Mouse (Mus musculus) midbrain, embryonic 14.5 days (tissue): ENCODE data around the gene Rpl37. TPM values are rescaled to one million over a fixed set of nuclear protein-coding genes. Genes with fewer than 3 reads are reported as not detected.

Experiments
- ATAC-seq: fragments of 200-750 bp; cut with Nextera tagmentation; 2 replicates; pipeline ENCODE4 v1.8.0; 2017; ENCODE audit warnings: moderate number of reproducible peaks, moderate library complexity; ENCODE audit not compliant: low FRiP score, low TSS enrichment
- DNase-seq: peaks from one replicate; pipeline ENCODE4 v3.0.0-alpha.2; 2015
- H3K27ac ChIP-seq: fragments of 300-500 bp; sonication (generic); replicated peaks from 2 replicates; pipeline ENCODE4 v1.5.1; 2014; ENCODE audit warnings: mild to moderate bottlenecking, low read depth, low read length, moderate library complexity
- H3K27me3 ChIP-seq: fragments of 300-500 bp; sonication (generic); 2 replicates; pipeline ENCODE4 v1.6.1; 2014; ENCODE audit warnings: low read length, control low read depth, mixed read lengths; ENCODE audit not compliant: control insufficient read depth, insufficient read depth
- H3K36me3 ChIP-seq: fragments of 300-500 bp; sonication (generic); 2 replicates; pipeline ENCODE4 v1.6.1; 2014; ENCODE audit warnings: low read length, control low read depth; ENCODE audit not compliant: control insufficient read depth, insufficient read depth
- H3K4me1 ChIP-seq: fragments of 300-500 bp; sonication (generic); 2 replicates; pipeline ENCODE4 v1.6.1; 2014; ENCODE audit warnings: mild to moderate bottlenecking, antibody characterized with exemption, low read length, control low read depth; ENCODE audit not compliant: control insufficient read depth, insufficient read depth
- H3K4me2 ChIP-seq: fragments of 300-500 bp; sonication (generic); 2 replicates; pipeline ENCODE4 v1.6.1; 2014; ENCODE audit warnings: mild to moderate bottlenecking, low read length, moderate library complexity
- H3K4me3 ChIP-seq: fragments of 300-500 bp; sonication (generic); replicated peaks from 2 replicates; pipeline ENCODE4 v1.5.1; 2014; ENCODE audit warnings: low read depth, low read length
- H3K9ac ChIP-seq: fragments of 300-500 bp; sonication (generic); replicated peaks from 2 replicates; pipeline ENCODE4 v1.6.1; 2014; ENCODE audit warnings: mild to moderate bottlenecking, low read length, moderate library complexity
- H3K9me3 ChIP-seq: fragments of 300-500 bp; sonication (generic); 2 replicates; pipeline ENCODE4 v1.6.1; 2016; ENCODE audit warnings: low read length, control low read depth, mixed read lengths; ENCODE audit not compliant: control insufficient read depth
- WGBS: fragments of 180-500 bp; shearing (Covaris S2); extraction: QIAGEN DNeasy Blood & Tissue Kit; methylation state at CpG from one replicate; pipeline ENCODE4 v1.1.7; 2014; 5-methylcytosine and 5-hydroxymethylcytosine counted together
- polyA plus RNA-seq: library from polyadenylated mRNA; unstranded; fragments of >200 nt; fragmentation: Nextera tagmentation; extraction: Ambion mirVana; gene quantifications from 2 replicates; pipeline ENCODE4 v1.2.1, GENCODE M21; 2014

The Rpl37 gene
- 446 and 522 TPM in 2 replicates for polyA plus RNA-seq

DNA sequence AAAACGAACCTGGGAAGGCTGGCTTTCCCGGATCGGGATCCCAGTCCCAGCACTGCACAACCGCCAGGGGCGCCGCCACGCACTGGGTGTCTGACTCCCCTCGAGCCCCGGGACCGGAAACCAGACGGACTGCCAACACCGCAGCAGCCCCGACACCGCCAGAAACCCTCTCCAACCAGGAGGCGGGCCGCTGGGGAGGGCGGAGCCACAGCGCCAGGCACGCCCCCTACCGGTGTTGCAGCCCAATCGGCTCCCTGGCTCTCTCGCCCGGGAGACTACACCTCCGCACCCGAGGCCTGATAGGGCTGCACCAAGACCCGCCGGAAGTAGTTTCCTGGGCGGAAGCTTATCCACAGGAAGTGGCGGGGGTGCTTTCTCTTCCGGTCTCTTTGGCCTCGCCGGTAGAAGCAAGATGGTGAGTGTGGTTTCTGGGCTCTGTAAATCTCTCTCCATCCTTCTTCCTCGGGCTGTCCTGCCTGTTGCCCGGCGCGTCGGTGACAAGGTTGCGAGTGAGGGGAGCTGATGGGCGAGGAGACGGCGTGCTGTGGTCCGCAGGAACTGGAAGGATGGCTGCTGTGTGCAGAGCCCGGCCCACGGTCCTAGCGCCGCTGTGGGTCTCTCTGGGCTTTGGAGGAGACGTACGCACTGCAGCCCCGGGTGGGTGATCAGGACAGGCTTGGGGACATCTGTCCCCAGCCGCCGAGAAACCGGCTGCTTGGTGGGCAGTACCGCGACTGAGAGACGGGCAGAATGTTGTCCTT, at the start of gene Rpl37:
Gene Rpl37, plus strand, starts transcription at position 376 of the 761 bp plus-strand sequence.
- Histone ChIP-seq H3K4me2 (peak within 1 kb of the TSS; percentile 88), H3K27me3 (no peaks in the 10 kb centered on the region), H3K4me3 (peak within 1 kb of the TSS; percentile 89), H3K9ac (peak within 1 kb of the TSS; percentile 92), H3K4me1 (peaks cover 19% of the 10 kb centered on the region), H3K9me3 (no peaks in the 10 kb centered on the region), H3K27ac (peak within 1 kb of the TSS; percentile 86), H3K36me3 (peaks cover 39% of the 10 kb centered on the region)
- under 1% methylated on average over 55 of the region's 55 CpGs for WGBS
- ATAC-seq (peak; percentile 98), DNase-seq (peak; percentile 99)

DNA sequence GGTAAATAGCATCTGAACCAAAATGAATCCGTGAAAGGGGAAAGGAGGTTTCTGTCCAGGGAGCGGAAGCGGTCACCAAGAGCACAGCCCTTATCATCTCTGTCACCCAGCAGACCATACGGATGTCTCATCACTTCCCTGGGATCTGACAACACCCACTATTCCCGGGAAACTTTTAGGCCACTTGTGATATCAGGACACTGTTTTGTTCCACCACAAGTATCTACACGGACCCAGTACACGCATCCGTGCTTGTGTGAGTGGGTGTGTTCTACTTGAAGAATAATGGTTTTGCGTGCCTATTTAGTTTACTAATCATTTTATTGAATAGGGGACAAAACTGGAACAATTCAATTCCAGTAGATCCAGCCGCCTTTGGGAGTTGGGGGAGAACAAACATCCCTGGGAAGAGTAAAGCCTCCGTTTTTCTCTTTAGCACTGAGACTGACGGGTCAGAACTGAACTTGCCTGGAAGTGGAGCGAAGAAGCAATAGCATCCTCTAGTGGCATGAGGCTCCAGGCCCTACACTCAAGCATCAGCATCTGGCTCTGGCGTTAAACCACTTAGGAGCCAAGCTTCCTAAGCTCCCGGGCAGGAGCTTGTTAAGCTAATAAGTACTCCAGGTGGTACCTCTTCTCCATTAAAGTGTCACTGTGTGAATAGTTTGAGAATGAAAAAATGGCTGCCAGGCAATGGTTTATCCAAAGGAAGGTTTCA, 47.5 kb upstream of the Rpl37 start:
- H3K4me3 ChIP-seq = no peak overlapping the region
- no peak overlapping the region for H3K9ac ChIP-seq
- no peaks in the 10 kb centered on the region for H3K9me3 ChIP-seq
- H3K4me1 ChIP-seq = no peaks in the 10 kb centered on the region
- H3K27me3 ChIP-seq = no peaks in the 10 kb centered on the region
- H3K4me2 ChIP-seq = no peak overlapping the region
- H3K36me3 ChIP-seq = no peaks in the 10 kb centered on the region
- 57% methylated on average over 15 of the region's 15 CpGs for WGBS
- no peak overlapping the region for H3K27ac ChIP-seq
- ATAC-seq (peak; percentile 57; the same call in 1 of the 2 replicates), DNase-seq (peak; percentile 79)

DNA sequence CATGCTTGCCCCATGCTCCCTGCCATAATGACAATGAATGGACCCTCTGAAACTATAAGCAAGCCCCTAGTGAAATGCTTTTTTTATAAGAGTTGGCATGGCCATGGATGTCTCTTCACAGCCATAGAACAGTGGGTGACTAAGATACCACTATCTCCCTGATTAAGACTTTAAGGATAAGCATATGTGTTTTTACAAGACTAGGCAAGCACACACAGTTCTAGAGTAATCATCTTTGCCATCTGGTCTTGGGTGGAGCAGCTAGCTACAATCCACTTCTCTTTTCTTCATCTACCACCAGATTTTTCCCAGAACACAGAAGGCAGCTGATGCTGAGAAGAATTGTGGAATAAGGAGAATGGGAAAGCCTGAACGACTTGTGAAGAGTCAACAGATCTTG, 35.2 kb upstream of the Rpl37 start:
- Histone ChIP-seq H3K9me3 (no peaks in the 10 kb centered on the region), H3K9ac (no peak overlapping the region), H3K36me3 (no peaks in the 10 kb centered on the region), H3K4me3 (no peak overlapping the region), H3K27ac (no peak overlapping the region), H3K27me3 (no peaks in the 10 kb centered on the region), H3K4me1 (no peaks in the 10 kb centered on the region), H3K4me2 (no peak overlapping the region)
- ATAC-seq = no peak
- no peak for DNase-seq
- 89% methylated on average over 1 of the region's 1 CpGs for WGBS

DNA sequence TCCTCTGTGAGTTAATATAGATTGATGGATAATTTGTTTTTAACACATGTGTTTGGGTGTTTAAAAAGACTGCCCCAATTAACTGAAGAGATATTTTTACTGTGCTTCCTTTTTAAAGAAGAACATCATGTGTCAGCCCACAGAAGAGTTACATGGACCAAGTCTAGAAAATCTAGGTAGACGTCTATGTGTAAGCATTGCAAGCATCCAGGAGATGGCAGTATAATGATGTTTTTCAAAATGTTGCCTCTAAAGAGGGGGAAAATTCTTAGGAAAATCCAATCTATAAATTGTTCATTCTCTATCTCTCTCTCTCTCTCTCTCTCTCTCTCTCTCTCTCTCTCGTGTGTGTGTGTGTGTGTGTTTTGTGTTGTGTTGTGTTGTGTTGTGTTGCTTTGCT, 30.3 kb upstream of the Rpl37 start:
- Histone ChIP-seq H3K27ac (no peak overlapping the region), H3K27me3 (no peaks in the 10 kb centered on the region), H3K4me2 (no peak overlapping the region), H3K36me3 (no peaks in the 10 kb centered on the region), H3K4me1 (0 out of 2 replicates have a peak, but pooled peaks cover 4% of the 10 kb centered on the region), H3K9me3 (no peaks in the 10 kb centered on the region), H3K4me3 (no peak overlapping the region), H3K9ac (no peak overlapping the region)
- peak; percentile 72 for DNase-seq
- WGBS = 27% methylated on average over 2 of the region's 2 CpGs
- ATAC-seq = no peak

DNA sequence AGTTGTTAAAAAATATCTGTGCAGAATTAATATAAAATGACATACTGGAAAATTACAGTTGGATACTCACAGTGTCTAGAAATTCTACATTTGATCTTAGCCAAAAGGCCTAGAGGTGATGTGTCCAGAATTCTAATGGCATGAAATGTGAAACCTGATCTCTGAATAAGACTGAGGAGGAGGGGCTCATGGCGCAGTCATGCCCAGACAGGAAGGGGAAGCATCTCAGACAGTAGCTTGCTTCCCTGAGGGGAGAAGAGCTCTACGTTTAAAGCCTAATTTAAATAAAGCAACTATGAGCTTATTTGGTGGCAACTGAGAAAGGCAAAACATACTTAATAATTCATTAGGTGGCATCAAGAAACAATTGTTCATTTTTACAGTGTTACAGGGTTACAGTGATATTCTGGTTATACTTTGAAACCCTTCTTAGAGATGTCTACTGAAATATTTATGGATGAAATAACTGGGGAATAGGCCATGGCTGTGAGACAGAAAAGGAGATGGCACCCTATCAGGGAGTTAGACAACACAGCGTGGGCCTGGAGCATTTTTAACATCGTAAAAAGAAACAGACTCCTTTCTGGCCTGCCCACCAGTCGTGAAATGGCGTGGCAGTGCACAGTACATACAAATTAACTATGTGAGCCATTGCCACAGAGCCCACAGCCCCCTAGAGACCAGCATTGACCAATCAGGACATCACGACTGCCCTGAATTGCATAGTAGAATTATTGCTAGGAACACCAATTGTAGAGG, 27.4 kb upstream of the Rpl37 start:
- Histone ChIP-seq H3K4me3 (no peak overlapping the region), H3K9me3 (no peaks in the 10 kb centered on the region), H3K27me3 (no peaks in the 10 kb centered on the region), H3K4me2 (no peak overlapping the region), H3K36me3 (no peaks in the 10 kb centered on the region), H3K4me1 (0 out of 2 replicates have a peak, but pooled peaks cover 4% of the 10 kb centered on the region), H3K9ac (no peak overlapping the region), H3K27ac (no peak overlapping the region)
- DNase-seq (peak; percentile 68), ATAC-seq (peak; percentile 82)
- WGBS = 55% methylated on average over 7 of the region's 7 CpGs

DNA sequence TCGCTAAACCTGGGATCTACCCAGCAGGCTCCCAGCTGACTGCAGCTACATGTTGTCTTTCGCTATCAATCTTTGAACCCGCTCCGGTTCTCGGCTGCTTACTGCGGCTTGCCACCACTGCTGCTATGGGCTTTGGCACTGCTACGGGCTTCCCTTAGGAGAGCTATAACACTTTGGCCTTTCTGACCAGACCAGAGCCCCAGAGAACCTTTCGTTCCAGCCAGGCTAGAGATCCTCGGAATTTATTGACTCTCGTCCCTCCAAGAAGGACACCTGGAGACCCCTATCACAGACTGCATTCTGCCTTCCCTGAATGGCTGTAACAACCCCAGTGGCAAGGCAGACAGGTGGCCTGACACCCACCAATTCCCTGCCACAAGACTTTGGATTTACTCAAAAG, 26.3 kb upstream of the Rpl37 start:
- Histone ChIP-seq H3K27me3 (no peaks in the 10 kb centered on the region), H3K4me2 (no peak overlapping the region), H3K9ac (no peak overlapping the region), H3K4me1 (0 out of 2 replicates have a peak, but pooled peaks cover 4% of the 10 kb centered on the region), H3K36me3 (no peaks in the 10 kb centered on the region), H3K4me3 (no peak overlapping the region), H3K9me3 (no peaks in the 10 kb centered on the region), H3K27ac (no peak overlapping the region)
- DNase-seq (no peak), ATAC-seq (no peak)
- WGBS = 96% methylated on average over 10 of the region's 10 CpGs

DNA sequence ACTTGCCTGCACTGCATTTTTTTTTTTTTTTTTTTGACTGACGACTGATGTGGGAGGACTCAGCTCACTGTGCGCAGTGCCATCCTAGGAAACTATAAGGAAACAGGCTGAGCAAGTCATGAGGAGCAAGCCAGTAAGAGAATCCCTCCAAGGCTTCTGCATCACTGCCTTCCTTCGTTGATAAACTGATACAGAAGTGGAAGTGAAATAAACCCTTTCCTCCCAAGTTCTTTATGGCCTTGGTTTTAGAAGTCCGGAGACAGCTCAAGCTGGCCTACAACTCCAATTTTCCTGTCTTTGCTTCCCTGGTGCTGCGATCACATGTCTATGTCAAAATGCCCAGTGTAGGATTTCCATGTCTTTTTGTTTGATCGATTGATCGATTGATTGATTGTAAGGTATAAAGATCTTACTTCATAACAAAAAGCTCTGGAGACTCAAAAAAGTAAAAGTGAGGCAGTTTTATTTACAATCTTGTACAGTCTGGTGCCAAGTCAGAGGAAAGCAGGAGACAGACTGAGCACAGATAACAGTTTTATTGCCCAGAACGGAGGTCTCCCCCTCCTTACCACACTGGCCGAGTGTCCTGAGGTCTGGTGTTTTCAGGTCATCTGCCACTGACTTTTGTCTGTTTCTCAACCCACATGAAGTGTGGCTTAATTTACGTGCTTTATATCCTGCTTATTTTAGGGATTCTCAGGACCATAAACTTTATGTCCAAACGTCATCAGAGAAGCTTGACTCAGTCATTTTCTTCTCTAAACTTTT, 20.7 kb upstream of the Rpl37 start:
- Histone ChIP-seq H3K36me3 (no peaks in the 10 kb centered on the region), H3K4me1 (no peaks in the 10 kb centered on the region), H3K4me2 (no peak overlapping the region), H3K27ac (no peak overlapping the region), H3K9me3 (no peaks in the 10 kb centered on the region), H3K27me3 (no peaks in the 10 kb centered on the region), H3K9ac (no peak overlapping the region), H3K4me3 (no peak overlapping the region)
- DNase-seq (no peak), ATAC-seq (no peak)
- WGBS = 93% methylated on average over 11 of the region's 11 CpGs

DNA sequence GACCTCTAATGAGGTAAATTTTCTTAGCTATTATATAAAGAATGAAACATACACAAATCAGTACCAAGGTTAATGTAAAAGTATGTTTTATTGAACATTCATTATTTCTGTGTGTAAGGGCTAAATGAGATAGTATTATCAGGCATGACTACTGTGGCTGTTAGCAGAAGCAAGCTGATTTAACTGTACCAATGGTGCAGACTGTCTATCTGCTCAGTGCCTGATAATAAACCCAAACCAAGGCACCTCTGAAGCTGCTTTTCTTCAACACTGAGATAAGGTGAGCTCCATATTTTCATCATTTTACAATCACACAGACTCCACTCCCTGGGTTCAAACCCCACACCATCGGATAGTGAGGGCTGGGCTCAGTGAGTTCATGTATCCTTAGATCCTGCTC, 19.1 kb upstream of the Rpl37 start:
- DNase-seq = no peak
- no peak for ATAC-seq
- H3K4me1 ChIP-seq = no peaks in the 10 kb centered on the region
- no peak overlapping the region for H3K4me2 ChIP-seq
- no peak overlapping the region for H3K4me3 ChIP-seq
- no peaks in the 10 kb centered on the region for H3K9me3 ChIP-seq
- 91% methylated on average over 1 of the region's 1 CpGs for WGBS
- H3K9ac ChIP-seq = no peak overlapping the region
- H3K27ac ChIP-seq = no peak overlapping the region
- H3K36me3 ChIP-seq = no peaks in the 10 kb centered on the region
- H3K27me3 ChIP-seq = no peaks in the 10 kb centered on the region
